Mouse (Mus musculus): ENCODE measurements around the gene Ddx39.

Ddx39 gene

DNA sequence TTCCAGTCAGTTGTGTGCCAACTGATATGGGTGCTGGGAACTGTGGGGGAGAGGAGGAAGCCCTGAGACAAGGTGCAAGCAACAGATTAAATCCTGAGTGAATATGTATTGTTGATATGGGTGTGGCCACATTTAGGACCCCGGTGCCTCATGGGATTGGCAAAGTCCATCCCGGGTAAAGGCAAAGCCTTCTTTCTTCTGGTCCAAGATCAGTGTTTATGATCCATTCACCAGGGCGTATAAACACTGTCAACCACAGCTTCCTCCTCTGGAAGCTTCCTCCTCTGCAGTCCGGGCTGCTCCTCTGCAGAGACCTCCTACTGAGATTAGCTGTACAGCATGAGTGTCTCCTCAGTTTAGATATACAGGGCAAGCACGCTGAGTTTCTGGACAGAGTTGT lies 53.5 kb downstream of the Ddx39 start:
- no peak for DNase-seq (ENCODE audit: low spot score)

DNA sequence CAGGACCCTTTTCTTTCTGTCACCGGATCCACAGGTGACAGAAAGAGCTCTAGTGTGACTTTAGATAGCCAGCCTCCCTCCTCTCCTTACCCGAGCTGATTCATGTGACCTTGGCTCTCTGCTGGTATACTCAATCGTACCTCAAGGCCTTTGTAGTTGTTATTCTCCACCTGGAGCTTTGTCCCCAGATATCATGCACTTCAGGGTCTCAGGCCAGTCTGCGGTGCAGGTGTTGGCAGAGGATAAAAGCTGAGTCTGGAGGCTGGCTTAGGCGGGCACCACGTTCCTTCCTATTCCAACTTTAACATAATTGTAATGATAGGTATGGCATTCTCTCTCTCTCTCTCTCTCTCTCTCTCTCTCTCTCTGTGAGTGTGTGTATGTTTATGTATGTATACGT lies 54.7 kb downstream of the Ddx39 start:
- DNase-seq (ENCODE audit: low spot score) = no peak

DNA sequence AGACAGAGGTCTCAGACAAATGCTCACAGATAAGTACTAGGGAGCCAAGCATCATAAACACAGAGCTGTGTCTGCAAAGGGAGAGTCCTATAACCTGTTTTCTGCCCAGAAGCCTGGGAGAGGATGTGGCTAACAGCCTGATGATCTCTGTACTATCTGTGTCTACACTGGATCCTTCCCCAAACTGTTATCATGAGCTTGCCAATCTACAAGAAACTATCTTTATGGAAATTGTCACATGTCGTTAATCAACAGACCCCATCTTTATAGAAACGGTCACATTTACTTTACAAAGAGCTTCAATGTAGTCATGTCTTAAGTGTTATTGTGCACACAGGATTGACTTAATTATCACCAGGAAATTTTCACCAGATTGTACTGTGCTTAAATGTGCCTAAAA lies 55.7 kb downstream of the Ddx39 start:
- DNase-seq (ENCODE audit: low spot score) = no peak

DNA sequence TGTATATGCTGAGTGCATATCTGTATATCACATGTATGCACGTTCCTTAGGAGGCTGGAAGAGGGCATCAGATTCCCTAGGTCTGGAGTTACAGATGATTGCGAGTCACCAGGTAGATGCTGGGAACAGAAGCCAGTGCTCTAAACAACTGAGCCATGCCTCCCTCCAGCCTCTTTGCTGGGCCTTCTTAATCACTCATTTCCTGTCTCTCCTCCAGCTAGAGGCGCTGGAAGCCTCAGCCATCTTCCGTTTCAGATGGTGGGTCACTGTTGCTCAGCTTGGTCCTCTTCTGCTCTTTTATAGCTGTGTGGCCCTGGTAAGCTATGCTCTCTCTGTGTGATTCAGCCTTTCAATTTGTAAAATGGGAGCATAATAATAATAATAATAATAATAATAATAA lies 56.8 kb downstream of the Ddx39 start:
- no peak for DNase-seq (ENCODE audit: low spot score)

DNA sequence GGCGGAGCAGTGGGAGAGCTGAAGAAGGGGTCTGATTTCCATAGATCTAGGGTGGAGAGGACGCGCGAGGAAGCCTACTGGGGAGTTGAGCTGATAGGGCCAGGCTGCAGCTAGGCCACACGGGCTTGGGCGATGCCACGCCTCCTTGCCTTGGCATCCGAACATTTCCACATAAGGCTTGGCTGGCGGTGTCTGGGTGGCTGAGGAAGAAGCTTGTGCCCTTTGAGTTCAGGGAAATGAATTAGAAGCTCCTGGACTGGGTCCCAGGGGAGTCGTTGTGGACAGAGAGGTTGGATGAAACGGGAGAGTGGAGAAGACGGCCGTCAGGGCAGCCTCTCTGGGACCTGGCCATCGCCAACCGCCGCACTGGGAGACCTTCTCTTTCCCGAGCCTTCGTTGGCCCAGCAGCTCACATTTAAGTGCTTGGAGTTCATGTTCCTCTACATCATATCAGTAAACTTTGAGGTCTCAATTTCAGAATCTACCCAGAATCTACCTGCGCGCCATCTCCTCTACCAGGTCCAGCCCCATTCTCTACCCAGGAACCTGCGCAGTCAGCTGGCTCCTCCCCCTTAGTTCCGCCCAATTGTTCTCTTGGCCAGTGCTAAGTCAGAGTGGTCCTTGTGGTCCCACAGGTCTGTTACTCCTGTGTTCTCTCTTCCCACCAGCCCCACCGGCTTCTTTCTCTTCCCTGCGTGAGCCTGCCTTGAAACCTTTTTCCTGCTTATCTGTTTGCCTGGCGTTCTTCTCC lies 57.9 kb downstream of the Ddx39 start:
- DNase-seq (ENCODE audit: low spot score) = no peak

DNA sequence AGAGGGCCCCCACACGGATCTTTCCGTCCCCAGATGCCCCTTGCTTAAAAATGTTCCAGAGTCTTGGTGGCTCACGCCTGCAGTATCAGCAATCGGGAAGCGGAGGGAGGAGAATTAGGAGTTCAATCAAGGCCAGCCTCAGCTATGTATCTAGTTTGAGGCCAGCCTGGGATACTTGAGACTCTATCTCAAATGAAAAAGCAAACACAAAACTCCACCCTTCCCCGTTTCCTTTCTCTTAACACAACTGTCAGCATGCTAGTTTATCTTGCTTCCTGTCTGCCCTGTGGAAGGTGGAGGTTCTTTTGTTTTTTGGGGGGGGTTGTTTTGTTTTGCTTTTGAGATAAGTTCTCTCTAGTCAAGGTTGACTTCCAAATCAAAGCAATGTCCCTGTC lies 58.5 kb downstream of the Ddx39 start:
- no peak for DNase-seq (ENCODE audit: low spot score)

DNA sequence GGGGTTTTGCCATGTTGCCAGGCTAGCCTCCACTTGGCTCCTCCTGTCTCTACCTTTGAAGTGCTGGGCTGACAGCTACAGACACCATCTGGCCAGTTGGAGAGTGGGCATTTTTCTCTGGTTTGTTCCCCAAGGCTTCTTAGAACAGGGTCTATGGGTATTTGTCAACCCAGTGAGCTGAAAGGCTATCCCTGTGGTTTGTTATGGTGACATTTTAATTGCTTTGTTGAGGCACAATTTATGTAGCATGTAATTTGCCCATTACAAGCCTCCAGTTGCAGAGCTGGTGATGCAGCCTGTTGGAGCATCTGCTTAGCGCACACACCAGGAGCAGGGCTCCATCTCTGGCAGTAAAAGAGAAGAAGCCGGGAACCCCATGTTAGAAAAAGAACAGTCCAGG lies 59.2 kb downstream of the Ddx39 start:
- no peak for DNase-seq (ENCODE audit: low spot score)
